ENCODE assay signal across 21 mouse cellular contexts in genomic region chr5:59591149-59591548, GRCm38 (mm10).
DNase-seq lines count a peak whose midpoint lies in the region; ATAC-seq and TF ChIP-seq lines count a peak whose summit lies in the region.
"Had no signal": no experiment of that assay in that cellular context is flagged by ENCODE, and none has a peak within 500 bp of the region (broad histone marks: within the 10 kb centered on the region; RNA-seq: fewer than 3 reads in every experiment).

No protein-coding gene starts in this region.

- no peak for TF ChIP-seq CTCF in lung, embryonic 14.5 days (IDR thresholded peaks at IDR 0.05; ENCODE audit: low read depth)

- H3K9ac ChIP-seq in embryonic facial prominence, embryonic 13.5 days = no peak overlapping the region
- H3K9ac ChIP-seq in lung, embryonic 14.5 days = no peak overlapping the region

- no peaks in the 10 kb centered on the region for H3K36me3 ChIP-seq in embryonic facial prominence, embryonic 13.5 days
- H3K36me3 ChIP-seq in embryonic facial prominence, embryonic 10.5 days (replicated peaks) = no peaks in the 10 kb centered on the region
- no peaks in the 10 kb centered on the region for H3K36me3 ChIP-seq in lung, embryonic 14.5 days (ENCODE audit: insufficient read depth)
- H3K36me3 ChIP-seq: G1E had no signal

- DNase-seq in embryonic facial prominence, embryonic 10.5 days (ENCODE audit: low spot score) = no peak
- DNase-seq in heart, adult 11 months = peak; percentile 63
- no peak for DNase-seq in heart, adult 18-20 months
- DNase-seq in lung, embryonic 14.5 days = no peak
- no peak for DNase-seq in lung, postnatal 4 days
- DNase-seq: adrenal gland, adult 2 months; adrenal gland, adult 8-10 months; adrenal gland, postnatal 10 days; adrenal gland, postnatal 14 days; adrenal gland, postnatal 25 days; adrenal gland, postnatal 36 days; B cell, adult 2 months; cerebellum, adult 11 months; cerebellum, adult 11-12 months; cerebellum, adult 18-20 months had no signal

- no peaks in the 10 kb centered on the region for H3K27me3 ChIP-seq in embryonic facial prominence, embryonic 13.5 days
- H3K27me3 ChIP-seq in embryonic facial prominence, embryonic 10.5 days (replicated peaks; ENCODE audit: low read depth, poor library complexity, severe bottlenecking) = no peaks in the 10 kb centered on the region
- no peaks in the 10 kb centered on the region for H3K27me3 ChIP-seq in lung, embryonic 14.5 days (ENCODE audit: insufficient read depth, low read length)
- H3K27me3 ChIP-seq: CH12.LX, Patski had no signal

- ATAC-seq in embryonic facial prominence, embryonic 13.5 days (ENCODE audit: insufficient number of reproducible peaks, insufficient read depth, low FRiP score, low TSS enrichment, low read depth) = peak; percentile 52; the same call in 1 of the 2 replicates
- ATAC-seq in lung, embryonic 14.5 days (ENCODE audit: insufficient read depth) = 0 out of 2 replicates have a peak, but pooled peaks have one; percentile 21
- ATAC-seq: activated CD4-positive, CD25-positive, alpha-beta regulatory T cell, adult 4 months; CD4-positive, CD25-positive, alpha-beta regulatory T cell, adult 4 months; Patski had no signal

- 30% methylated on average over 1 of the region's 1 CpGs for WGBS in embryonic facial prominence, embryonic 13.5 days
- 68% methylated on average over 1 of the region's 1 CpGs for WGBS in embryonic facial prominence, embryonic 10.5 days
- WGBS in lung, embryonic 14.5 days = 64% methylated on average over 1 of the region's 1 CpGs

- H3K4me1 ChIP-seq in embryonic facial prominence, embryonic 13.5 days = no peaks in the 10 kb centered on the region
- no peaks in the 10 kb centered on the region for H3K4me1 ChIP-seq in embryonic facial prominence, embryonic 10.5 days
- no peaks in the 10 kb centered on the region for H3K4me1 ChIP-seq in lung, embryonic 14.5 days (ENCODE audit: insufficient read depth)

- no peaks in the 10 kb centered on the region for H3K9me3 ChIP-seq in embryonic facial prominence, embryonic 13.5 days
- H3K9me3 ChIP-seq in embryonic facial prominence, embryonic 10.5 days = no peaks in the 10 kb centered on the region
- no peaks in the 10 kb centered on the region for H3K9me3 ChIP-seq in lung, embryonic 14.5 days (ENCODE audit: low read depth, low read length)

- no peak overlapping the region for H3K4me2 ChIP-seq in embryonic facial prominence, embryonic 13.5 days
- no peak overlapping the region for H3K4me2 ChIP-seq in lung, embryonic 14.5 days

- H3K27ac ChIP-seq in embryonic facial prominence, embryonic 13.5 days = no peak overlapping the region
- H3K27ac ChIP-seq in embryonic facial prominence, embryonic 10.5 days (replicated peaks) = no peak overlapping the region
- no peak overlapping the region for H3K27ac ChIP-seq in lung, embryonic 14.5 days (ENCODE audit: low read depth)

- no peak overlapping the region for H3K4me3 ChIP-seq in embryonic facial prominence, embryonic 13.5 days
- no peak overlapping the region for H3K4me3 ChIP-seq in embryonic facial prominence, embryonic 10.5 days
- H3K4me3 ChIP-seq in lung, embryonic 14.5 days (ENCODE audit: low read depth, low read length) = no peak overlapping the region
